Mouse (Mus musculus) skeletal muscle tissue, adult 2 months (tissue): ENCODE measurements around the gene Med25.
A peak's percentile ranks its signal among the peaks of the same experiment; 100 is the strongest.

Experiments used
- DNase-seq: peaks from one replicate; pipeline ENCODE4 v3.0.0-alpha.2; 2012; ENCODE audit warnings: low read depth, low spot score

Gene Med25

GRCm38 (mm10) chr7:44892276-44892921 is at the start of gene Med25:
Gene Med25, minus strand, starts transcription at chr7:44892712.
- DNase-seq, result peak; percentile 94

GRCm38 (mm10) chr7:44938680-44939079 is 46.2 kb upstream of the Med25 start:
- no peak for DNase-seq

GRCm38 (mm10) chr7:44929204-44930151 is 37.0 kb upstream of the Med25 start, which contains the start of gene Ap2a1:
Gene Ap2a1, minus strand, starts transcription at chr7:44929496.
- DNase-seq, result peak; percentile 100

GRCm38 (mm10) chr7:44928570-44928969 is 36.1 kb upstream of the Med25 start:
- no peak for DNase-seq

GRCm38 (mm10) chr7:44925468-44925867 is 33.0 kb upstream of the Med25 start:
- no peak for DNase-seq

GRCm38 (mm10) chr7:44922530-44922929 is 30.0 kb upstream of the Med25 start:
- no peak for DNase-seq

GRCm38 (mm10) chr7:44919127-44919526 is 26.6 kb upstream of the Med25 start:
- no peak for DNase-seq

- DNase-seq, result no peak
These were observed 25.7 kb upstream of the Med25 start for GRCm38 (mm10) chr7:44918219-44918618.

GRCm38 (mm10) chr7:44916881-44917280 is 24.4 kb upstream of the Med25 start:
- DNase-seq, result no peak

- DNase-seq, result no peak
These were observed 23.7 kb upstream of the Med25 start for GRCm38 (mm10) chr7:44916191-44916590.

- DNase-seq, result peak; percentile 66
These were observed 22.8 kb upstream of the Med25 start for GRCm38 (mm10) chr7:44915314-44915713.

GRCm38 (mm10) chr7:44914396-44914795 is 21.9 kb upstream of the Med25 start:
- DNase-seq, result no peak

- no peak for DNase-seq
These were observed 16.4 kb upstream of the Med25 start for GRCm38 (mm10) chr7:44908706-44909476.

GRCm38 (mm10) chr7:44905430-44905829 is 12.9 kb upstream of the Med25 start:
- no peak for DNase-seq

GRCm38 (mm10) chr7:44901230-44901722 is 8.8 kb upstream of the Med25 start:
- DNase-seq, result no peak

- DNase-seq, result no peak
These were observed 8.1 kb upstream of the Med25 start for GRCm38 (mm10) chr7:44900632-44901031.

GRCm38 (mm10) chr7:44898607-44899006 is 6.1 kb upstream of the Med25 start:
- no peak for DNase-seq

- DNase-seq, result no peak
These were observed 4.0 kb upstream of the Med25 start for GRCm38 (mm10) chr7:44896499-44896898.

- peak; percentile 91 for DNase-seq
These were observed 3.3 kb upstream of the Med25 start, which contains the start of gene Fuz for GRCm38 (mm10) chr7:44895593-44896434. Gene Fuz, plus strand, starts transcription at chr7:44896079.

GRCm38 (mm10) chr7:44895206-44895592 is 2.7 kb upstream of the Med25 start:
- no peak for DNase-seq

- no peak for DNase-seq
These were observed 1.7 kb upstream of the Med25 start for GRCm38 (mm10) chr7:44894175-44894574.
